Mouse (Mus musculus) heart, embryonic 10.5 days (tissue): ENCODE measurements at regions not wholly inside any gene's neighbourhood (a gene's known extent, or its start where the extent isn't known, plus 50 kb on each side); places are given as distances from the start of the nearest gene placed in this dataset.
A peak's percentile ranks its signal among the peaks of the same experiment; 100 is the strongest.

Source experiments
- DNase-seq: peaks from one replicate; pipeline ENCODE4 v3.0.0-alpha.2; 2017; ENCODE audit warnings: low spot score
- H3K27ac ChIP-seq: fragments of 300-500 bp; sonication (generic); 2 replicates; pipeline ENCODE4 v1.5.1; 2016; ENCODE audit warnings: mild to moderate bottlenecking
- H3K27me3 ChIP-seq: fragments of 300-500 bp; sonication (generic); 2 replicates; pipeline ENCODE4 v1.6.1; 2016; ENCODE audit warnings: mild to moderate bottlenecking; ENCODE audit not compliant: poor library complexity, insufficient read depth, severe bottlenecking
- H3K36me3 ChIP-seq: fragments of 300-500 bp; sonication (generic); 2 replicates; pipeline ENCODE4 v1.6.1; 2016; ENCODE audit warnings: mild to moderate bottlenecking, moderate library complexity
- H3K4me1 ChIP-seq: fragments of 300-500 bp; sonication (generic); 2 replicates; pipeline ENCODE4 v1.6.1; 2016; ENCODE audit warnings: mild to moderate bottlenecking
- H3K4me3 ChIP-seq: fragments of 300-500 bp; sonication (generic); 2 replicates; pipeline ENCODE4 v1.5.1; 2016; ENCODE audit warnings: mild to moderate bottlenecking, moderate library complexity
- H3K9me3 ChIP-seq: fragments of 300-500 bp; sonication (generic); 2 replicates; pipeline ENCODE4 v1.6.1; 2016; ENCODE audit warnings: mild to moderate bottlenecking, moderate library complexity
- WGBS: fragments of 180-500 bp; shearing (Covaris S2); methylation state at CpG from one replicate; pipeline ENCODE4 v1.1.7; 2016; 5-methylcytosine and 5-hydroxymethylcytosine counted together

DNA sequence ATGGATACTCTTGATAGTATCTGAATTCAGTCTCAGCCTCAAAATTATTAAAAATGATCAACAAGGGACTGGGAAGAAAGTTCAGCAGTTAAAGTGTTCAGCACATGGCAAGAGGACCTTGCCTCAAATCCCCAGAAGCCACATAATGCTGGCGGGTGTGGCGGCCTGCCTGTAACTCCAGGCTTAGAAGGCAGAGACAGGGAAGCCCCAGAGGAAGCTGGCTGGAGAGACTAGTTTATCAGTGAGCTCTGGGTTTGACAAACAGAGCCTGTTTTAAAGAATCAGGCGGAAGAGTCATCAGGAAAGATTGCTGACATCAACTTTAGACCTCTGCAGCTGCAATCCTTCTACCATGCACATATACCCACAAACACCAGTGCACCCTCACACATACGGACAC, 52.1 kb upstream of the Fyn start:
- Histone ChIP-seq H3K27me3 (no peaks in the 10 kb centered on the region), H3K9me3 (no peaks in the 10 kb centered on the region), H3K4me1 (peaks cover 12% of the 10 kb centered on the region), H3K36me3 (no peaks in the 10 kb centered on the region), H3K27ac (no peak overlapping the region), H3K4me3 (no peak overlapping the region)
- 40% methylated on average over 4 of the region's 4 CpGs for WGBS
- no peak for DNase-seq

DNA sequence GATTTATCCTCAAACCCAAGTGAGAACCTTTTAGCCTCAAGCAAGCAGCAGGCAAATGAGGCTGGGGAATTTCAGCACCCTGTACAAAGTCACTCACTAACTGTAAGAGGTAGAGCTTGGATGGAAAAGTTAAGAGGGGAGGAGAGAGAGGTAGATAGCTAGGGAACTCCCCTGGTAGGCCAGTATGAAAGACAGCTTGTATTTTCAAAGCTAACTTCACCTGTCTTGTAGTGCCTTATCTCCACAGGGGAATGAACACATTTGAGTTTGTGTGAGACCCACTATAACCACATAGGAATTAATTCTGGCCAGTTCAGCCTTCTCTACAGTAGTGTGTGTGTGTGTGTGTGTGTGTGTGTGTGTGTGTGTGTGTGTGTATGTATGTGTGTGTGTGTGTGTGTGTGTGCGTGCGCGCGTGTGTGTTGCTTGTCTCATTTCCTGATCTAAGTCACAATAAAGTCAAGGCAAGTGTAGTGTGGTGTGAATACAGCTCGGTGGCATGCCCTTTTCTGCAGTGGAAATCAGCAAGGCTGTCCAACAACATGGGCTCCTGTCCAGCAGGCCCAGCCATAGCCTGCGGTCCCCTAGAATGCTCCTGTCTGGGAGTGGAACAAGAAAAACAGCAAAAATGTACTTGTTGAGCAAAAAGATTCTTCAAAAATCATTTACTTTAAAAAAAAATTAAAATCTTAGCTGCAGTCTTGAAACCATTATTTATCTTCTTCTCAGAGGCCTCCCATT, 53.1 kb upstream of the Fyn start:
- WGBS: 87% methylated on average over 6 of the region's 6 CpGs
- Histone ChIP-seq H3K4me1 (peaks cover 4% of the 10 kb centered on the region; the same call in 1 of the 2 replicates), H3K9me3 (no peaks in the 10 kb centered on the region), H3K27ac (no peak overlapping the region), H3K36me3 (no peaks in the 10 kb centered on the region), H3K4me3 (no peak overlapping the region), H3K27me3 (no peaks in the 10 kb centered on the region)
- no peak for DNase-seq

DNA sequence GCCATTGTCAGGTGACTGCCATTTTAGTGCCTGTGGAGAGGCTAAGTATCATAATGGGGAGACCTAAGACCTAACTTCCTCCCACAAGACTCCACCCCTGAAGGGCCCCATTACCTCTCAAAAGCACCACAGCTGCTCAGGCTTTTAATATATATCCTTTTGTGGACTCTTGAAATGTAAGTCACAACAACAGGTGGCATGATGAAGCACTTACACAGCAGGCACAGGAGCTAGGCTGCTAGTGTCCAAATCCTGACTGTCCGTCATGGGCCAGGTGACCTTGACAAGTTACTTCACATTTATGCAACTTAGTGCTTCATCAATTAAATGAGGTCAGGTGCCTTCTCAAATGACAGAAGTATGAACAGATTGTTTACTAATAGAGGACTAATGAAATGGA, 57.2 kb upstream of the Fyn start:
- DNase-seq: no peak
- H3K27me3 ChIP-seq: no peaks in the 10 kb centered on the region
- no peaks in the 10 kb centered on the region for H3K36me3 ChIP-seq
- no peaks in the 10 kb centered on the region for H3K9me3 ChIP-seq
- H3K4me3 ChIP-seq: no peak overlapping the region
- WGBS: 87% methylated on average over 1 of the region's 1 CpGs
- H3K27ac ChIP-seq: no peak overlapping the region
- peaks cover 4% of the 10 kb centered on the region; the same call in 1 of the 2 replicates for H3K4me1 ChIP-seq

DNA sequence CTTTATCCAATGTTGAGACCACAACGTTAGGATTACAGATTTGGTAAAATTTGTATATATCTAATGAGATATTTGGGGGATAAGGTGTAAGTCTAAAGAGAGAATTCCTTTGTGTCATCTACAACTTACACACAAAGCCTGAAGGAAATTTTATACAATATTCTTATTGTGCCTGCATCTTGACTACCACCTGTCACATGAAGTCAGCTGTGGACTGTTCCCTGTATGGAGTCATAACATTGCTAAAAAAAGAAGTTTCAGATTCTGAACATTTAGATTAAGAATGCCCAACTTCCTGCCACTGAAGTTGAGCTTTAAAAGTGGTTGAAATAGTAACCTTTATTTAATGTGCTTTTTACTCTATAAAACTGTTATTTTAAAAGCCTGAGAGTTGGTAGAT, 60.1 kb upstream of the Fyn start:
- Histone ChIP-seq H3K27me3 (no peaks in the 10 kb centered on the region), H3K9me3 (no peaks in the 10 kb centered on the region), H3K4me1 (no peaks in the 10 kb centered on the region), H3K4me3 (no peak overlapping the region), H3K36me3 (no peaks in the 10 kb centered on the region), H3K27ac (no peak overlapping the region)
- DNase-seq: no peak
- 74% methylated on average over 1 of the region's 1 CpGs for WGBS

DNA sequence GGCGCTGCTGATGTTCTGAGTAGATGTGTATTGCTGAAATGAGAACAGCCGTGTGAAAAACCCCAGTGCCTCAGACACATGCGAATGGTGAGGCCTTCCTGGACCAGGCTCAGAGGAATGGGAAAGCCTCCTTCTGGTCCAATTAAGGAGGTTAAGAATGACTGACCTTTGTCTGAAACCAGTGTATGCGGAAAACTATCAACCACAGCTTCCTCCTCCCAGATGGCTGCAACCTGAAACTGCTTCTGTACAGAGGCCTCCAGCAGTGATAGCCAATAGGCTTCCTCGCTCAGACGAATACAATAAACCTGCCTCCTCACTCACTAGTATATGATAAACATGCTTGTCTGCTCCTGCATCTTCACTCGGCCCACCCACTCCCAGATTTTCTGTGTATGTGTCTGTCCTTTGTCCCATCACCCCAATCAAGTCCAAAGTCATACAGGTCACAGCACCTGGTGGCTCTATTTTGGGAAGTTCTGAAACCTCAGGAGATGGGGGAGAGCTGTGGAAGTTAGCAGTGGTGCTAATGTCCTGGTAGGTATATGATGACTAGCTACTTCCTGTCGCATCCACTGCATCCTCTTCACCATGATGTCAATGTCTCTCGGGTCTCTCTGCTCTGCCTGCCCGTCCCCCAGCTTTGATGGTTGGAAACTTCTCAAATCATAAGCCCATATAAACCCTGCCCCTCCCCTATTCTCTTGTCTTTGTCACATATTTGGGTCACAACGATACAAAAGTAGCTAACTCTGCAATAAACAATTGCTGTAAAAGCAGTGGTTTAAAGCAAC, 75.8 kb upstream of the Fyn start:
- WGBS: 67% methylated on average over 11 of the region's 11 CpGs
- DNase-seq: no peak
- H3K27me3 ChIP-seq: no peaks in the 10 kb centered on the region
- peaks cover 26% of the 10 kb centered on the region for H3K4me1 ChIP-seq
- no peaks in the 10 kb centered on the region for H3K9me3 ChIP-seq
- H3K36me3 ChIP-seq: no peaks in the 10 kb centered on the region
- no peak overlapping the region for H3K27ac ChIP-seq
- no peak overlapping the region for H3K4me3 ChIP-seq

DNA sequence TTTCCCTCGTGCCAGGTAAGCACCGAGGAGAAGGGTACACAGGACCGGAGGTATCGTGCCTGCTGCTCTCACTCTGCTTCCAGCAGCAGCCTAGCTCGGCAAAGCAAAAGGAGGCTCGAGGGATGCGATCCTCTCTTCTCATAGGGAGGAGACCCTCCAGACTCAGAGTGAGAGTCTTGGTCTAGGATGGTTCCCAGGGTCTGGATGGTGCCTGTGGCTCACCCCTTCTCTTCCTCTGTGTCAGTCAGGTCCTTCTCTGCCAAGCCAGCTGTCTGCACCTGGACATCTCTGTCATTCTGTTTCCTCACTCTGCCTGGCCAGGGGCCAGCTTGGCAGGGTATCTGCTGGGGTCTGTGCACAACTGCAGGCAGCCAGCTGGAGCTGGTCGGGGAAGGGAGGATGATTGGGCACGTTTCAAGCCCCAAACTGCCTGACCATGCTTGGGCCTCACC, 76.9 kb upstream of the Fyn start:
- 79% methylated on average over 9 of the region's 9 CpGs for WGBS
- DNase-seq: no peak
- H3K36me3 ChIP-seq: no peaks in the 10 kb centered on the region

DNA sequence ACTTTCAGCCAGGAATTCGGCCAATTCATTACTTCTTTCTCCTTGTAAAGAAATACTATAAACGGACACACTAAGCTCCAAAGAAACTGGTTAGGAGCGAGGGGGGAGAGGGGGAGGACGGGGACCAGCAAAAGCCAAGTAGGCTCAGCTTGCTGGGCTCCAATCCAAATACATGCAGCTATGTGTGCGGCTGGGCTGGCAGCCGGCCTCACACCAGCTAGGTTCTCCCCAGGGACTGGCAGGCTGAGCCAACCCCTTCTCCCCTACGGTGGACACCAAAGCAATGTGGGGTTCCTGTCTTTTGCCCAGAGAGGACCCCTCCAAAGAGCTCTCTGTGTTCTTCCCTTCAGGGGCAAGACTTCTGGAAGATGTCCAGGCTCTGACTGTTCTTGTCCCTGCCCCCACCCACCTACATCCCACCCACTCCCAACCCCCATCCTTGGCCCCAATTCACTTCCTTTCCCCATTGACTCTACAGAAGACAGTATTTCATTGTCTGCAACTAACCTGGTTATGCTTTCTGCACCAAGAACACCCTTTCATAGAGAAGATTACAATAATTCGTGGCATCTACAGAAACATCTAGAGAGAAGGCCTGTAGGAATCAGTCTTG, 77.4 kb upstream of the Fyn start:
- H3K27ac ChIP-seq: peak overlapping the region; percentile 24; the same call in 1 of the 2 replicates
- 47% methylated on average over 8 of the region's 8 CpGs for WGBS

More for the DNA sequence above, 76.9 kb upstream of the Fyn start:
- Histone ChIP-seq H3K4me1 (peaks cover 26% of the 10 kb centered on the region), H3K27ac (peak overlapping the region; percentile 24; the same call in 1 of the 2 replicates), H3K4me3 (no peak overlapping the region), H3K27me3 (no peaks in the 10 kb centered on the region), H3K9me3 (no peaks in the 10 kb centered on the region)

DNA sequence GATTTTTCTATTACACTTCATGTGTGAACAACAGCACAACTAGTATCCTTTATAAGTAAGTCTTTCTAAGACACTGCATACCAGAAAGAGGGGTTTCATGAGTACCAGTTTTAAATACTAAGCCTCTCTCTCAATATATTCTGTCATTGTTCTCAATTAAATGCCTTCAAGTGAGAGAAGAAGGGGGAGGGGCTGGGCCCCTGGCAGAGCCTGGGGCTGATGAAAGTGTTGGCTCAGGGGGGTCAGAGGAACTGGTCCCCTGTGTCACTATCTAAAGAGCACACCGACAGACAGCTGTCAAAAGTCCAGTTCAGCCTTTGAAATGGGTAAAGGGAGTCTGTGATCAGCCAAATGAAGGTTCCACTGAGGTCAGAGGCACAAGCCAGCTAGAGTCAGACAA, 78.4 kb upstream of the Fyn start:
- Histone ChIP-seq H3K36me3 (no peaks in the 10 kb centered on the region), H3K27me3 (no peaks in the 10 kb centered on the region), H3K4me3 (no peak overlapping the region), H3K9me3 (no peaks in the 10 kb centered on the region), H3K4me1 (peaks cover 26% of the 10 kb centered on the region), H3K27ac (no peak overlapping the region)
- DNase-seq: no peak
- 19% methylated on average over 1 of the region's 1 CpGs for WGBS

More for the DNA sequence above, 77.4 kb upstream of the Fyn start:
- no peak overlapping the region for H3K4me3 ChIP-seq
- H3K9me3 ChIP-seq: no peaks in the 10 kb centered on the region
- no peaks in the 10 kb centered on the region for H3K36me3 ChIP-seq
- no peak for DNase-seq
- H3K4me1 ChIP-seq: peaks cover 26% of the 10 kb centered on the region
- no peaks in the 10 kb centered on the region for H3K27me3 ChIP-seq

DNA sequence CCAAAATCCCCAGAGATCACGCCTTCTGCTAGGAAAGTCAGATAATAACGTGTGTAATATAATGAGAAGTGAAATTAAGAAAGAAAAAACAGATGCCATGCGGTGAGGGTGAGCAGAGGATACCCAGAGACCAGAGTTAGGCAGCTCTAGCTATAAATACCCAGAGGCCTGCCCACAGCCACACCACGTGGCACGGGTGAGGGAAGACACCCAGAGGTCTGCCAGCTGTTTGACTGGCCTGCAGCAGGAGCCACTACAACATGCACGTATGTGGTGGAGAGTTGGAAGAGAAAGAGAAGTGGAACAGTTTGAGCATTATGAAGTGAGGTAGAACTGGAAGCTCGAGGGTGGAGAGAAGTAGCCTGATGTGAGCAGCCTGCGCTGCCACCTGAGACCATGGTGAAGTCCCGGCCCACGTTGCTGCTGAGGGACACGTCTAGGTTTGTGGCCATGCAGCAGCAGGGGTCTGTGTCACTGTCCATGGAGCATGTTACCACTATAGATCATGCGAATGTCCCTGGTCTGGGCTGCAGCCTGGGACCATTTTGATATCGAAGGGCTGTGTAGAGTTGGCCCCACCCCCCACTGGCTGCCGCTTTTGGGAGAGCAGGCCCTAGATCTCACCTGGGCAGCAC, 88.2 kb upstream of the Fyn start:
- H3K4me1 ChIP-seq: no peaks in the 10 kb centered on the region; the same call in 1 of the 2 replicates
- peak; percentile 71 for DNase-seq
- WGBS: 87% methylated on average over 14 of the region's 14 CpGs
- no peaks in the 10 kb centered on the region for H3K36me3 ChIP-seq
- H3K27ac ChIP-seq: no peak overlapping the region
- H3K27me3 ChIP-seq: no peaks in the 10 kb centered on the region
- H3K4me3 ChIP-seq: no peak overlapping the region
- H3K9me3 ChIP-seq: no peaks in the 10 kb centered on the region

DNA sequence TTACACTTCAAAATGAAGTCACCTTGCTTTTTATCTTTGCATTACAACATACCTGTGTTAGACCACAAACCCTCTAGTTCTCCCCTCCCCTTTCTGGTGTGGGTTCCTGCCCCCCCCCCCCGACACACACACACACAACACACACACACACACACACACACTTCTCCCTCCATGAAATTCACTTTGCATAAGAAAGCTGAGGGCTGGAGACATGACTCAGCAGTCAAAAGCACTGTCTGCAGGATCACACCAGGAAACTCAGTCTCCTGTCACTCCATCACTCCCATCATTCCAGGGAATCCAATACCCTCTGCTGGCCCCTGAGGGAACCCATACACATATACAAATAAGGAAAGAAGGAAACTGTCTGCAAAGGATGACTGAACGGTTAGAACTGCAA, 94.5 kb upstream of the Fyn start:
- Histone ChIP-seq H3K36me3 (no peaks in the 10 kb centered on the region), H3K27me3 (no peaks in the 10 kb centered on the region), H3K9me3 (no peaks in the 10 kb centered on the region), H3K27ac (no peak overlapping the region), H3K4me1 (peaks cover 3% of the 10 kb centered on the region; the same call in 1 of the 2 replicates), H3K4me3 (no peak overlapping the region)
- DNase-seq: peak; percentile 70
- 44% methylated on average over 2 of the region's 2 CpGs for WGBS

DNA sequence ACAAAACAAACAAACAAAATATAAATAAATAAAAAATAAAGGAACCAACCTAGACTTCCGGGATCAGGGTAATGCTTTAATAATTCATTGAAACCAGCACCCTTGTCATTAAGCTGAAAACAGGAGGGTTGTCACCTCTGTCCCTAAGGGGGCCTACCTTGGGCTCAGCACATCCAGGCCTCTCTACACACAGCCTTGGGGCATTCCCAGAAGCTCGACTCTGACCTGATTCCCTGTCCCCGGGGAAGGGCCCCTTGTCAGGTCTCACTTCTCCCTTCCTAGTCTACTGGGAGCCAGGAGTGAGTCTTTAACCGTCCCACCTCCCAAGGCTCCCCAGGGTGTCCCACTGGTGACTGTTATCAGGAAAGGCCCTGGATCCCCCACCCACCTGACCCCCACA, 95.2 kb upstream of the Fyn start:
- DNase-seq: no peak
- Histone ChIP-seq H3K4me3 (no peak overlapping the region), H3K27ac (no peak overlapping the region), H3K9me3 (no peaks in the 10 kb centered on the region), H3K27me3 (no peaks in the 10 kb centered on the region), H3K4me1 (peaks cover 3% of the 10 kb centered on the region; the same call in 1 of the 2 replicates), H3K36me3 (no peaks in the 10 kb centered on the region)
- 51% methylated on average over 4 of the region's 4 CpGs for WGBS

DNA sequence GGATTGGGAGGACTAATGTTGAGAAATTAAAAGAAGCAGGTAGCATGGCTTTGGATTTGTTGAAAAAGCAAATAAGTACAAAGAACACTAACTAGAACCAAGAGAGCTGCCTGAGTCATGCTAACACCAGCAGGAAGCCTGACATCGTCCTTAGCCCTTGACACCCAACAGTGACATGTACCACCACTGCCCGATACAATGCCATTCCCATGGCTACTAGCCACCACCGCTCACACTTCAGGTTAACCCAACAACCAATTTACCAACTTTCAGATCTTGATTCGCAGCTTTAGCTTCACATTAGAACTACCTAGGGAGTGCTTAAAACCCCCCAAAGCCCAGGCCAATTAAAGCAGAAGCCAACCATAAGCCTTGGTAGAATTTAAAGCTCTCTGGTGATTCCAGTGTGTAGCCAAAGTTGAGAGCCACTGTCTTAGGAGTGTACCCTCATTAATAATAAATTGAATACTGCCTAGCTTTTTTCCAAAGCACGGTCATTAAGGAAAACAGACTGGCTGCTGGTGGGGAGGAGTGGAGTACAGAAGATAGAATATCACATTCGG, 96.2 kb upstream of the Fyn start:
- 72% methylated on average over 6 of the region's 6 CpGs for WGBS
- Histone ChIP-seq H3K36me3 (no peaks in the 10 kb centered on the region), H3K27me3 (no peaks in the 10 kb centered on the region), H3K4me1 (peaks cover 3% of the 10 kb centered on the region; the same call in 1 of the 2 replicates), H3K27ac (no peak overlapping the region), H3K4me3 (no peak overlapping the region), H3K9me3 (no peaks in the 10 kb centered on the region)
- peak; percentile 57 for DNase-seq
